Mouse (Mus musculus): Measurements from ENCODE around the gene Rusc2.
A peak's percentile ranks its signal among the peaks of the same experiment; 100 is the strongest.

Rusc2 gene

DNA sequence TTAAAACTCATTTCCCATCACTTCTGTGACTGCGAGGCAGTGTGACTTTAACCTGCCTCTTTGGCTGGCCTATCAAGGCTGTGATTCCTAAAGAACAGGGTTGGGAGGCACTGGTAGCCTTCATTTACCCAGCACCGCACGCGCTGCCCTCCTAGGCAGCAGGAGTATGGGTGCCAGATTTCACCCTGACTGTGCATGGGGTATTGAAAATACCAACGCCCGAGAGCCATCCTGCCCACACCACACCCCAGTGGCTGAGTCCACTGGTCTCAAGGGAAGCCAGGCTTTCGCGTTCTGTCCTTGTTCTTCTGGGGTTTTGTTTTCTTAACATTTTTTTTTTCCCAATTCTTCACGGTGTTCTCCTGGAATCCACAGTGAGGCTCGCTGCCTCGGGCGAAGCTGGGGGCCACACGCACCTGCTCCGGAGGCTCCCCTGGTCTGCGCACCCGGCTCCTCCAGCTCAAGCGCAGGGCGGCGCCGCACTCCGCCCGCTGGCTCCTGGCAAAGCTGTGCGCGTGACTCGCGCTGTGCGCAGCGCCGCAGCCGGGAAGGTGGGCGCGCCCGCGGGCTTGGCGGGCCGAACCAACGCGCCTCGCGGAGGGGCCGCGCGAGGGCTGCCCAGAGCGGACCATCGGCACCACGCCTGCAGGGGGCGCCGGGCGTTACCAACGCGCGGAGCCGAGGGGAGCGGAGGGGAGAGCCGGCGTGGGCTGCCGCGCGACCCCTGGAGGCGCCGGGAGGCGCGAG lies at the start of gene Rusc2:
Gene Rusc2 (plus strand): TSS at position 572 of the 747 bp plus-strand sequence.
- peak; percentile 73 to 77 for DNase-seq

DNA sequence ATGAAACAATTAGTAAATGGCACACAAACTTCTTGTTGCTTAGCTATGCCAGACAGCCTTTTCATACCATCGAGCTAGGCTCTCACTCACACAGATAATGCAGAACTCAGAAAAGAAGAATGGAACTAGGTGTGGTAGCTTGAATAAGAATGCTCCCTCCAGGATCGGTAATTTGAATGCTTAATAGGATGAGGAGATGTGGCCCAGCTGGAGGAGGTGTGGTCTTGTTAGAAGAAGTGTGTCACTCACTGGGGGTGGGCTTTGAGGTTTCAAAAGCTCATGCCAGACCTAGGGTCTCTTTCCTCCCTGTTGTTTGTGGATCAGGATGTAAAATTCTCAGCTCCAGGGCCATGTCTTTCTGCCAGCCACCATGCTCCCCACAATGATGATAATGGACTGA lies 47.0 kb upstream of the Rusc2 start:
- no peak for DNase-seq

DNA sequence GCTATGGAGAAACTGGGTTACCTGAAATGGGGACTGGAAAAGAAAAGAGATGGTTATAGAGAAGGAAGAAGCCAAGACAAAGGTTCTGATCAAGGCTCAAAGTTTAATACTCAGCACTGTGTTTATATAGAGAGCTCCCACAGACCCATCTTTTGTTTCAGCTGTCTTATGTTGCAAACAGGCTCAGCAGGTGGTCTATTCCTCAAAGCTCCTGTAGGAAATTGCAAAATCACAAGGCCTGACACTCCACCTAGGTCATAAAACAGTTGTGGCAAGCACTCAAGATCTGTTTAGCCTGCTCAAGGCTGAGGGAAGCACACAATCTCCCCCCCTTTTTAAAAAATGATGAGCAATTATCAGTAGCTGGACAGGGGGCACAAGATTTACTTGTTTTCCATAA lies 45.6 kb upstream of the Rusc2 start:
- no peak for DNase-seq

DNA sequence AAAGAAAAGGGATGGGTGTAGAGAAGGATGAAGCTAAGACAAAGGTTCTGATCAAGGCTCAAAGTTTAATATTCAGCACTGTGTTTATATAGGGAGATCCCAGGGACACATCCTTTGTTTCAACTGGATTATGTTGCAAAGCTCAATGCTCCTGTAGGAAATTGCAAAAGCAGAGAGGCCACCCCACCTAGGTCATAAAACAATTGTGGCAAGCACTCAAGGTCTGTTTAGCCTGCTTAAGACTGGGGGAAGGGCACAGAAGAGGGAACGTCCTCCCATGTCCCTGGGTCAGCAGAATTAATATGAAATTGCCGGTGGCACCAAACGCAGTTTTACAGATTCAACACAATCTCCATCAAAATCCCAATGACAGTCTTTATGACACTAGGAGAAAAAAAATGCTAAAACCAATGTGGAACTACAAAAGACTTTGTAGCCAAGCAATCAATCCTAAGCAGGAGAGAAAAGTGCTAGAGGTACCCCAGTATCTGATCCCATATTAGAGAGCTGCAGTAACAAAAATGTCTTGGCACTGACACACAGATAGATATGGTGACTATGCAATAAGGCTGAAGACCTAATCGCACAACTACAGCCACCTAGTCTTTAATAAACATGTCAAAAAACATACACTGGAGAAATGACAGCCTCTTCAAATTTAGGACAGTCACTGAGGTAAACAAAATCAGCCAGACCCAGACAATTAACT lies 41.5 kb upstream of the Rusc2 start:
- no peak for DNase-seq

DNA sequence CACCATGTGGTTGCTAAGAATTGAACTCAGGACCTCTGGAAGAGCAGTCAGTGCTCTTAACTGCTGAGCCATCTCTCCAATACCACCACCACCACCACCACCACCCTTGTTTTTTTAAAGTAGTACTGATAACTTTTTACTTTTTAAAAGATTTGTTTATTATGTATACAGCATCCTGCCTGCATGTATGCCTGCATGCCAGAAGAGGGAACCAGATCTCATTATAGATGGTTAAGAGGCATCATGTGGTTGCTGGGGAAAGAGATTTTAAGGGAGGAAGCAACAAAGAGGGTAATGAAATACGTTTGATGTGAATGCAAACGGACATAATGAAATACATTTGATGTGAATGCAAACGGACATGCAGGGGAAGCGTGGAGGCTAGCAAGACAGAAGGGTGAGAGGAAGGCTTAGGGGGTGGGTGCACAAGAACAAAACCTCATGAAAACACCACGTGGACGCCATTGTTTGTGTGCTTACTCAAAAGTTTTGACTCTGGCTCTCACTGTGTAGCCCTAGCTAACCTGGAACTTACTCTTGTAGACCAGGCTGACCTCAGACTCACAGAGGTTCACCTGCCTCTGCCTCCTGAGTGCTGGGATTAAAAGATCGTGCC lies 40.4 kb upstream of the Rusc2 start:
- no peak for DNase-seq

DNA sequence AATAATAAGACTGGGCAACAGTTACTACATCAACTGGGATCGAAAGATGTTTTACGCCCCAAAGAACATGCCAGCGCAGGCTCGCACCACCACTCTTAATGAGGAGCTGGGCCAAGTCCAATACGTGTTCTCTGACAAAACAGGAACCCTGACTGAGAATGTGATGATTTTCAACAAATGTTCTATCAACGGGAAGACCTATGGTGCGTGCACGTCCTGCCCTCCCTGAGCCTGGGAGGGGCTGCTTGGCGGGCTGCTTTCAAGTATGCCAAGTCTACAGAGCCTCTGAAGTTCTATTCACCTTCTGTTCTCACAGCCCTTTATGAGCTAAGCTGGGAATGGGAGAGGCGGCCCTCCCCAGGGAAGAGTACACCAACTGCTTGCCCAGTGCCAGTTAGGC lies 39.3 kb upstream of the Rusc2 start:
- DNase-seq: no peak

DNA sequence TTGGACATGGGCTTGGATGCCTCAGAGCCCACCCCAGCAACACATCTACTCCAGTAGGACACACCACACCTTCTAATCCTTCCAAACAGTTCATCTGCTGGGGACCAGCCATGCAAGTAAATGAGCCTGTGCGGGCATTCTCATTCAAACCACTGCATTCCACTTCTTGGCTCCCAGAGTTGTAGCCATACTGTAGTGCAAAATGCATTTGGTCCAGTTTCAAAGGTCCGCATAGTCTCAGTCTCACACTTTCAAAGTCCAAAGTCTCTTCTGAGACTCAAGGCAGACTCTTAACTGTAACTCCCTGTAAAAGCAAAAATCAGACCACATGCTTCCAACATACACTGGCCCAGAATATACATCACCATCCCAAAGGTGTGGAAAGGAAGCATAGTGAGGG lies 36.8 kb upstream of the Rusc2 start:
- no peak for DNase-seq

DNA sequence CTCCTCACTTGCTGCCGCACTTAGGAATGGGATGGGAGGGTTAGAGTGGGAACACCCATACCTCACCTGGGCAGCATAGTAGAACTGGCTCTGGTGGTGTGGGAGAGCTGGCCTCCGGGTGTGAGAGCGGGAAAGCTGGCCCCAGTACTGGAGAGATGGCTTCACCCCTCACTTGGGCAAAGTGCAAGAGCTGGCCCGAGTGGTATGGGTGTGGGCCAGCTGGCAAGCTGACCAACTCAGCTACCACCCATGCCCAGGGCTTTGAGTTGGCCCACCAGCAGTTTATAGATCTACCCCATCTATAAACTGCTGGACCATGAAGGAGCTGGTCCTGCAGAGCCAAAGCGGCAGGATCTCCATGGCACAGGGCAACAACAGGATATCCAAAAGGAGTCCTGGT lies 32.6 kb upstream of the Rusc2 start:
- no peak for DNase-seq

DNA sequence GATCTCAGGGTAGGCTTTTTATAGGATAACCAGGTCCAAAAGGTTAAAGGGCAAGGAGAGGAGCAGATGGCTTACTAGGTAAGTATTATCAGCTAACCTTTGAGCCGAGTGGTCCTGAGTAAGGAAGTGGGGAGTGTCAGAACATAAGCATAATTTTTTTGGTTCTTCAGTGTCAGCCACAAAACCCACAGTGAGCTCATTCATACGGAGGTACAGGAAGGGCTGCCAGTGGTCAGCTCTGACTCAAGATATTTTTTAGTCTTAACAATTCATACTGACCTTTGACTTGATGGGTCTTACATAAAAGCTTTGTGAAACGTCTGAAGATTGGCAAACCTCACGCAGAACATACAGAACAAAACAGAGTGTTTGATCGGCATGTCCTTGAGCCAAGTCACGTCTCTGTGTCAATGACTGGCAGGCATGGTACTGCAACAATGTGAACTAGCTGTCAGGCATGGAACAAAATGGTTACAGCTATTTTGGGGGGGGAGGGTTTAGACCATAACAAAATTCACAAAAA lies 31.7 kb upstream of the Rusc2 start:
- no peak for DNase-seq

DNA sequence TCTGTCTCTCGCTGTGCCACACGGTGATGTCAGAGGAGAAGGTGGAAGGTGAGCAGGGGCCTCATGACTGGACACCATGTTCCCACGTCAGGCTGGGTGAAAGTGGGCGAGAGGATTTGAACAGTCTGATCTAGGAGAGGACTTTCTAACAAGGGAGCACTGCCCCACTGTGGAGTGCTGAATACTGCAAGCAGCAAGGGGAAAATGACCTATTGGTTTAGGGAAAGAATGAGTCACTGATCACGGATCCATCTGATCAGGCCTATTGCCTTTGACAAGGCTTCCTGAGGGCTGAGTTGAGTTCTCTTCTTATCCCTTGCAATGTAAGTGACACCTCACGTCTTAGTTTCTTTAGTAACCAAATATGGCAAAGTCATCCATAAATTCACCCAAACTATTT lies 28.1 kb upstream of the Rusc2 start:
- no peak for DNase-seq

DNA sequence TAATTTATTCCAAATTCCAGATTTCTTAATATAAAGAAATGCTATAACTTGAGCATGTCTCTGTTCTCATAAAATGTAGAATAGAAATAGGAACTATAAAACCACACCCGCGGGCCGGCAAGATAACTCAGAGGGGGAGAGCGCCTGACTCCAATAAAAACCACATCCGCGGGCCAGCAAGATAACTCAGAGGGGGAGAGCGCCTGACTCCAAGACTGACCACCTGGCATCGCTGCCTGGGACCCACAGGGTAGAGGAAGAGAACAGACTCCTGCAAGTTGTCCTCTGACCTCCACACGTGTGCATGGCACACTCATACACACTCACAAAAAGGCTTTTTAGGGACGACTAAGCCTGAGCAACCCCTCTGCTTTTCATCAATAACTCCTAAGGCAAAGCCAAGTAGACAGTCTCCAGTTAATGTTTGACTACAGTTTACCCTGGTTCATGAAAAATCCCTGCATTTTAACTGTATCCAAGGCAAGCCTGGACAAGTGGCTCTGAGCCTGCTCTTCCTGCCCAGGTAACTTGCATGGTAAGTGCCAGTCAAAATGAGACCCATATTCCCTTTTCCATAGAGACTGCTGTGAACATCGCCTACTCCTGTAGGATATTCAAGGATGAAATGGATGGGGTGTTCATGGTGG lies 16.7 kb upstream of the Rusc2 start:
- DNase-seq: no peak

DNA sequence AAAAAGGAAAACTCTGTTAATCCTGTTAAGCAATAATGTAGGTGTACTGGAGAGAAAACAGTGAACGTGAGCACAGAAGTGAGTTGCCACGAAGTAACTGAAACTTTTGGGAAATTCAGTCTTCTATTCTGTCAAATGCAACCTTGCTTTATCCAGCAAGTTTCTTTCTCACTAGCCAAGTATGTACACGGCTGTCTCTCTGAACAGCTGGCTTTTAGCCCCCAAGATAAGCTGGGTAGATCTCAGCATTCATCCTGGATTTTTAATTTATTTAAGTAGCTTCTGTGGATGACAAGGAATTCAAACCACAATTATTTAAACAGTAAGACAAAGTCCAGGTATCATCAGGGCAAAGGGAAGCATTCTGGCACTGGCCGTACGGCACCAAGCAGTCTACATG lies 14.5 kb upstream of the Rusc2 start:
- DNase-seq: no peak

DNA sequence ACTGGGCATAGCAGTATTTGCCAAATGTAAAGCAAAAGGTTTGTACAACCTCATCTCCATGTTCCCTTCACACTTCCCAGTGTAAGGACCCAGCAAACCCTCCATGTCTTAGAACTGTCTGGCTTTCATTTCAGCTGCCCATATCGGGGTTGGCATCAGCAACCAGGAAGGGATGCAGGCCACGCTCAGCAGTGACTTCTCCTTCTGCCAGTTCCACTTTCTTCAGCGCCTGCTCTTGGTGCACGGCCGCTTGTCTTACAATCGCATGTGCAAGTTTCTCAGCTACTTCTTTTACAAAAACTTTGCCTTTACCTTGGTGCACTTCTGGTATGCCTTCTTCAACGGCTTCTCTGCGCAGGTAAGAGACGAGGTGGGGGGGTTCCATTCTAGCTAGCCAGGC lies 14.0 kb upstream of the Rusc2 start:
- DNase-seq: no peak

DNA sequence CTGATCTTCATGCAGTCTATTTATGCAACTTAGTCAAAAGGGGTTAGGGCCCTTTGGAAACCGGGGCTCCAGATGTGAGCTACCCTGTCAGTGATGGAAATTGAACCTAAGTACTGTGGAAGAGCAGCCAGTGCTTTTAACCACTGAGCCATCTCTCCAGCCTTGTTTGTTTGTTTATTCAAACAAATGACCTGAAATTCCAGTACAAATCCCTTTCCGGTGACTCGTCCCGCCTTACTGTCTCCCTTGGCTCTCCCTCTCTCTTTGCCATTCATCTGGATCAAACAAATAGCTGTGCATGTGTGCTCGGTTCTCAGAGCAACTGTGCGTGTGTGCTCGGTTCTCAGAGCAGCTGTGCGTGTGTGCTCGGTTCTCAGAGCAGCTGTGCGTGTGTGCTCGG lies 10.4 kb upstream of the Rusc2 start:
- DNase-seq: no peak

DNA sequence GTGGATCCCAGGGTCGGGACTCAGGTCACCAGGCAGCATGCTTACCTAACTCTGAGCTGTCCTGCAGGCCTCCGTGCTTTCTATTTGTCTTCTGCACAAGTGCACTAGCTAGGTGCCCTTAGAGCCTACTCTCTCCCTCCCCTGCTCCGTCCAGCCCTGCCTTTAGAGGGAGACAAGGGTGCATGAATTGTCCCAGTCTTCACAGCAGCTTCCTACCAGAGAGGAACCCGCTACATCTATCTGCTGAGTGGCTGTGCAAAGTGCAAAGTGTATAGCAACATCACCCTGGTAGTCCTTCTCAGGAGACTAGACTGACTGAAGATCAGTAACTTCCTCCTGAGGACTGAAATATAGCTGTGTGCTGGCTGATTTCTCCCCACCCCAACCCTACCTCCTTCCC lies 9.6 kb upstream of the Rusc2 start:
- DNase-seq: no peak

DNA sequence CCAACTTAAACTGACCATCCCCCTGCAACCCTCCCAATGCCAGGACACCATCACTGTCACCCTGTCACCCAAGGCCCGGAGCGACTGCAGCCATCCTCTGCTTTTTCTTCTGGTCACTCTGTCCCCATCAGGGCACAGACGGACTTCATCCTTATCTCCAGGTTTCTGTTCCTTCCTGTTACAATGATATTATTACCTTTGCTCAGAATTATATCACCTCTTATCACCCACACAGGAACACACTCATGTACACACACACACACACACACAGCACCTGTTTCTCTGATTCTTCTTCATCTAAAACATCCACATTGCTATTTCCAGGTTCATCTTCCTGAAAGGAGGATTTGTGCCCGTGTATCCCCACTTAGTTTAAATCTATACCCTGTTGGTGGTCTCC lies 7.5 kb upstream of the Rusc2 start:
- no peak for DNase-seq

DNA sequence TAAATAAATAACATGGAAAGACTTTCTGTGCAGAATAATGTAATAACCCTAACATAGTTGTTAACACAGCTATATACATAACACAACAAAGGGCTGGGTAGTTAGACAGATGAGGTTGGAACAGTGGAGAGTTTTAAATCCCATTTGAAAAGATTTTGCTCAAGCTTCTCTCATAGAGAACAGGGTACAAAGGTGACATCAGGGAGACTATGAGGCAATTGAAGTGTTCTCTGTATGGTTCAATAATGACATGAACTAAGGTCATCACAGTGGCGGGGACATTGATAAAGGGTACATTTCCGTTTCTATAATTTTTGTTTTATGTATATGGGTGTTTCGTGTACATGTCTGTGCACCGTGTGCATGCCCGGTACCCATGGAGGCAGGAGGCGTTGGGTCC lies 2.2 kb upstream of the Rusc2 start:
- DNase-seq: no peak

DNA sequence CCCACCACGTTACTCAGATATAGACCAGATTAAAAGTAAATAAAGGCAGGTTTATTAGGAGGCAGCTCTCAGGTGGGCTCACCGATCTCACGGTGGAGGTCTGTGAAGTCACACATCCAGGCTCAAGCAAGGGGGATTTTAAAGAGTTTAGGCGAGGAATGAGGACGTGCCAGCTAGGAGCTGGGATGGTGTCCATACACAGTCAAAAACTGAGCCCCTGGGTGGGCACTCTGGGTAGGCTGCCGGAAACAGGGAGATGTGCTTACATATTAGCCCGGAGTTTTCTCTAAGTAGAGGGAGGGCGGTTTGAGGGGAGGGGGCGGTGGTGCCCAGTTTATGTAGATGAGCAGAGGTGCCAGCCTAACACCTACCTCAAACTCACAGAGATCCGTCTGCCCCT lies 828 bp upstream of the Rusc2 start:
- no peak for DNase-seq

DNA sequence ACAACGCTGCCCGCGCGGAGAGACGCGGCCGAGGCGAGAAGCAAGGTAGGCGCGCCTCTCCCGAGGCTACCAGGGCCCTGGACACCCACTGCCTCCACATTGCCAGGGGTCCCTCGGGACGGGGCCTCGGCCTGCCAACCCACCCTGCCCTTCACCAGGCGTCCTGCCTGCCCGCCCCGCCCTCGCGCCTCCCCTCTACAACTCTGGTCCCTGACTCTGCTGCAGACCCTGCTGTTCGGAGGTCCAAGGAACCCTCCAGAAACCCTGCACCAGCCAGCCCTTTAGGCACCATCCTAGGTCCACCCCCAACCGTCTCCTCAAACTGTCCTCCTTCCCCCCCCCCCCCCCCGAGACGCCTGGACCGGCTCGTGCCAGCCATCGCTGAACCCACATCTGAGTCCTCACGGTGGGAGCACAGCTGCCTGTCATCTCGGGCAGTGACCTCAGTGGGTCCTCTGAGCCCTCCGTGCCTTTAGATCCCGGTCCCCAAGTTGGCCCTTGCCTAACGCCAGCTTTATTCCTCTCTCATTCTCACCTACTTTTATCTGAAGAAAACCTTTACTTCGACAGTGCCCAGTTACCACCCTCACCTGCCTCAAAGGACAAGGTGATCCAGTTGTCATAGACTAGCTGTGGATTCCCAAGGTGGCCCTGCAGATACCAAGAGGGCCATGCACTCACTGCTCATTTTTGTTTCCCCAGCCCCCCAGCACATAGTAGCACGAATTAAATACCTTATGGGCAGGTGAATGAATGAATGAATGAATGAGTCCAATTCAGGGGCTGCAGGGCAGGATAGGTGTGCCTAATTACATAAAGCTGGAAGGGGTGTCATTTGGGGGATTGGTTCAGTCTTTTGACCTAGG lies 609 bp downstream of the Rusc2 start:
- no peak for DNase-seq

DNA sequence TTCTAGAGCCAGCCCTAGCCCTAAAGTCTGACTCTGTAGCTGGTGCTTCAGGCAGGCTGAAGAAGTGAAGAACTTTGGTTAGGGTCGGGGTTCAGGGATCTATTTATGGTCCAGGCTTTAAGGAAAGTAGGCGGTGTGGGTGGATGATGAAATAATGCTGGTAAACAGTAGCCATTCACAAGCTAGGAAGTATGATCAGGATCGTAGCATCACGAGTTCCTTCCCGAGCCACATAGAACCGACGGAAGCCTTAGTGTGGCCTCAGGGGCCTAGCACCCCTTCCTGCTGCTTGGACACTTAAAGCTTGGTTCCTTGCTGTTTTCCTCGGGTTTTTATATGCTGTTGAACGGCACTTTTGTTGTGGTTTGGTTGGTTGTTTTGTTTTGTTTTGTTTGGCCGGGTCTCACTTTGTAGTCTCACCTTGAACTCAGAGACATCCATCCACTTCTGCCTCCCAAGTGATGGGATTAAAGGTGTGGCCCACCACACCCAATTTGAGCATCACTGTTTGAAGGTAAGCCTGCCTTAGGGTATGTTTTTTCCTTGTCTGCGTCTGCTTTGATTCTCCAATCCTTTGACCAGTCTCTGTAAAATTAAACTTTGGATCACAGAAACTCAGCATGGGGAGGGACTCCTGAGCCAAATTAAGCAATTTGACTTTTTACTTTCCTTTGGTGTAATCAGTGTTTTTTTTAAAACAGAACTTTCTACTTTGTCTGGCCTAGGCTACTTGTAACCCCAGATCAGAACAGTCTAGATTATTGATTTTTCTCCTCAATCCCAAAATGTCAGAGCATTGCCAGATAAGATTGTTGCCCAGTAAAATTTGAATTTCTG lies 1.7 kb downstream of the Rusc2 start:
- DNase-seq: no peak

DNA sequence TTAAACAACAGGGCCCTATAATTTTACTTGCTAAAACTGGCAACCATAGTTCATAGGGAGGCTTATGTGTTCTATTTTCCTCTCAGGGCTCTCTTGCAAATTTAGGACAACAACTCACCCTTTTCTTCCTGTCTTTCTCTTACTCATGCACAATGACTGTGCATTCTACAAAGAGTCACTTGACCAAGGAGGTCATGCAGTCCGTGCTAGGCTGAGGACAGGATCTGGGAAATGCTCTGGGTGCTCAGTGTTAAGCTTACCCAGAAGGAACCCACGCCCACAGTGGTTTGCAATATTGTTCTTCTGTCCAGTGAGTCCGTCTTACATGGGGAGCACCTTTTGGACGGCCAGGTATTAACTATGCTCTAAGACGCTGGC lies 2.3 kb downstream of the Rusc2 start:
- no peak for DNase-seq

DNA sequence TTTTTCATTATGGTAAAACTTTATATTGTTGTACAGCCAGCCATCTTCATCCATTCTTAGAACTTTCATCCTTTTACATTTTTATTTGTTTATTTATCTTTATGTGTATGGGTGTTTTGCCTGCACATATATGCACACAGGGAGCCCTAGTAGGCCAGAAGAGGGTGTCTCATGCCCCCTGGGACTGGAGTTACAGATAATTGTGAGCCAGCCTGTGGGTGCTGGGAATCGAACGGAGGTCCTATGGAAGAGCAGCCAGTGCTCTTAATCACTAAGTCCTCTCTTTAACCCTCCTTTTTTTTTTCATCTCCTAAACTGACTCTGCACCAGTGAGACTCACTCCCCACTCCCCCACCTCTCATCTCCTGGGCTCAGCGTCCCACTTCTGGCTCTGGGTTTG lies 2.8 kb downstream of the Rusc2 start:
- DNase-seq: no peak
